Mouse (Mus musculus): ENCODE results near the gene Ube2e1. TPM values are rescaled to one million over a fixed set of nuclear protein-coding genes. Genes with fewer than 3 reads are reported as not detected.

Gene Ube2e1
- total RNA-seq (2021), result 10 to 100 TPM; 33.7 to 35.7 TPM
- long read RNA-seq, experiment 1, partial matches to known transcripts, result 1 of 5 reads
- long read RNA-seq, experiment 1, other reads (novel, unspliced or antisense), result 3 of 5 reads
- long read RNA-seq, experiment 2, transcript Ube2e1-201 (6 exons, 1,408 nt), result major isoform, 7 of 9 reads
- long read RNA-seq, experiment 2, partial matches to known transcripts, result 0 of 9 reads
- long read RNA-seq, experiment 2, other reads (novel, unspliced or antisense), result 2 of 9 reads

- intact Hi-C loops (cut with DNase I), result no loop called here
- DNase-seq, result peak; percentile 73 to 78
Observed at GRCm38 (mm10) chr14:18331693-18332131, at the start of gene Ube2e1. Gene Ube2e1, minus strand, starts transcription at chr14:18331859.

GRCm38 (mm10) chr14:18379841-18380240, 48.2 kb upstream of the Ube2e1 start:
- DNase-seq, result no peak
- intact Hi-C loops (cut with DNase I), result no loop called here

- intact Hi-C loops (cut with DNase I), result no loop called here
- DNase-seq, result peak in 1 of 2 experiments; percentile 14
Observed at GRCm38 (mm10) chr14:18377944-18378575, 46.4 kb upstream of the Ube2e1 start.

- intact Hi-C loops (cut with DNase I), result no loop called here
- DNase-seq, result no peak
Observed at GRCm38 (mm10) chr14:18376206-18376605, 44.5 kb upstream of the Ube2e1 start.

- DNase-seq, result no peak
- intact Hi-C loops (cut with DNase I), result no loop called here
Observed at GRCm38 (mm10) chr14:18373758-18374405, 42.2 kb upstream of the Ube2e1 start.

- intact Hi-C loops (cut with DNase I), result no loop called here
Observed at GRCm38 (mm10) chr14:18372761-18373610, 41.3 kb upstream of the Ube2e1 start.

GRCm38 (mm10) chr14:18369031-18369430, 37.4 kb upstream of the Ube2e1 start:
- intact Hi-C loops (cut with DNase I), result no loop called here

More at GRCm38 (mm10) chr14:18372761-18373610, 41.3 kb upstream of the Ube2e1 start:
- DNase-seq, result no peak

GRCm38 (mm10) chr14:18367025-18367424, 35.4 kb upstream of the Ube2e1 start:
- intact Hi-C loops (cut with DNase I), result no loop called here
- DNase-seq, result no peak

More at GRCm38 (mm10) chr14:18369031-18369430, 37.4 kb upstream of the Ube2e1 start:
- DNase-seq, result no peak

GRCm38 (mm10) chr14:18364321-18364720, 32.7 kb upstream of the Ube2e1 start:
- intact Hi-C loops (cut with DNase I), result no loop called here
- DNase-seq, result no peak

GRCm38 (mm10) chr14:18356442-18356841, 24.8 kb upstream of the Ube2e1 start:
- intact Hi-C loops (cut with DNase I), result no loop called here
- no peak for DNase-seq

GRCm38 (mm10) chr14:18355514-18356190, 24.0 kb upstream of the Ube2e1 start:
- intact Hi-C loops (cut with DNase I), result no loop called here

GRCm38 (mm10) chr14:18353525-18353924, 21.9 kb upstream of the Ube2e1 start:
- DNase-seq, result no peak
- intact Hi-C loops (cut with DNase I), result no loop called here

More at GRCm38 (mm10) chr14:18355514-18356190, 24.0 kb upstream of the Ube2e1 start:
- no peak for DNase-seq

GRCm38 (mm10) chr14:18352934-18353333, 21.3 kb upstream of the Ube2e1 start:
- intact Hi-C loops (cut with DNase I), result no loop called here
- DNase-seq, result no peak

GRCm38 (mm10) chr14:18350680-18351079, 19.0 kb upstream of the Ube2e1 start:
- intact Hi-C loops (cut with DNase I), result no loop called here
- DNase-seq, result no peak

GRCm38 (mm10) chr14:18349871-18350270, 18.2 kb upstream of the Ube2e1 start:
- intact Hi-C loops (cut with DNase I), result no loop called here

GRCm38 (mm10) chr14:18343589-18343988, 11.9 kb upstream of the Ube2e1 start:
- intact Hi-C loops (cut with DNase I), result no loop called here
- peak in 1 of 2 experiments; percentile 5 for DNase-seq

More at GRCm38 (mm10) chr14:18349871-18350270, 18.2 kb upstream of the Ube2e1 start:
- DNase-seq, result no peak

GRCm38 (mm10) chr14:18342749-18343148, 11.1 kb upstream of the Ube2e1 start:
- no peak for DNase-seq
- intact Hi-C loops (cut with DNase I), result no loop called here

- intact Hi-C loops (cut with DNase I), result no loop called here
- no peak for DNase-seq
Observed at GRCm38 (mm10) chr14:18341088-18341487, 9.4 kb upstream of the Ube2e1 start.

- intact Hi-C loops (cut with DNase I), result loop anchor here (5.0 kb wide), 1 partner anchor 64 kb away; the partner anchor contains the start of genes Nkiras1 and Rpl15
- DNase-seq, result no peak
Observed at GRCm38 (mm10) chr14:18336106-18336505, 4.4 kb upstream of the Ube2e1 start.

All from heart, postnatal 14 days (tissue).